Mouse (Mus musculus) cortical plate, adult 2 months (tissue): ENCODE measurements around the gene Ube2v1.

Source experiments
- CTCF ChIP-seq: fragments of 200-500 bp; IDR thresholded peaks from 2 replicates; pipeline ENCODE4 v1.5.1; 2011; ENCODE audit warnings: mild to moderate bottlenecking, control low read depth, low read length; ENCODE audit not compliant: insufficient read depth; ENCODE audit errors: extremely low read depth
- POLR2A ChIP-seq: fragments of 200-500 bp; IDR thresholded peaks from 2 replicates; pipeline ENCODE4 v1.6.1; 2011; ENCODE audit warnings: mild to moderate bottlenecking, low read length, control low read depth; ENCODE audit not compliant: insufficient read depth; ENCODE audit errors: extremely low read depth

- no peak for TF ChIP-seq POLR2A
- TF ChIP-seq CTCF: peak; percentile 76
Observed at GRCm38 (mm10) chr2:167679902-167680430, 48.1 kb upstream of the Ube2v1 start.
